Mouse (Mus musculus) kidney, adult 2 months (tissue): ENCODE data around the gene Mogat1. TPM values are rescaled to one million over a fixed set of nuclear protein-coding genes. Genes with fewer than 3 reads are reported as not detected.
"Not testable (repeated sequence)": the region's sequence is repeated elsewhere in the genome, so short reads cannot be mapped to it uniquely, and the experiment has no call there.

Experiments used
- DNase-seq: peaks from one replicate; pipeline ENCODE4 v3.0.0; 2021
- H3K27ac ChIP-seq: fragments of 200-500 bp; 2 replicates; pipeline ENCODE4 v1.5.1; 2012; ENCODE audit warnings: low read depth, low read length, control low read depth, inconsistent platforms; ENCODE audit not compliant: insufficient read depth
- H3K27me3 ChIP-seq: fragments of 200-500 bp; replicated peaks from 2 replicates; pipeline ENCODE4 v1.6.1; 2012; ENCODE audit warnings: mild to moderate bottlenecking, moderate library complexity, low read length, inconsistent platforms; ENCODE audit not compliant: control insufficient read depth, insufficient read depth
- H3K36me3 ChIP-seq: fragments of 200-500 bp; 2 replicates; pipeline ENCODE4 v1.6.1; 2012; ENCODE audit warnings: mild to moderate bottlenecking, moderate library complexity, low read length, inconsistent platforms; ENCODE audit not compliant: control insufficient read depth, insufficient read depth
- H3K4me1 ChIP-seq: fragments of 200-500 bp; 2 replicates; pipeline ENCODE4 v1.6.1; 2011; ENCODE audit warnings: low read length; ENCODE audit not compliant: control insufficient read depth, insufficient read depth
- H3K4me3 ChIP-seq: fragments of 200-500 bp; 2 replicates; pipeline ENCODE4 v1.5.1; 2011; ENCODE audit warnings: mild to moderate bottlenecking, low read depth, low read length, control low read depth; ENCODE audit not compliant: insufficient read depth
- CTCF ChIP-seq: fragments of 200-500 bp; conservative IDR thresholded peaks from 2 replicates; pipeline ENCODE4 v1.5.1; 2011; ENCODE audit warnings: low read depth, mild to moderate bottlenecking, control low read depth, low read length, moderate library complexity, mixed read lengths; ENCODE audit not compliant: insufficient read depth, insufficient read length
- POLR2A ChIP-seq: fragments of 200-500 bp; IDR thresholded peaks from one replicate; pipeline ENCODE4 v1.6.1; 2011; ENCODE audit warnings: low read depth, low read length, control low read depth
- WGBS: fragments of 180-500 bp; shearing (Covaris S2); methylation state at CpG from one replicate; pipeline ENCODE4 v1.1.7; 2018; 5-methylcytosine and 5-hydroxymethylcytosine counted together
- polyA plus RNA-seq: library from polyadenylated mRNA; depleted of rRNA; stranded (reverse); fragments of >200 nt; gene quantifications from 2 replicates; pipeline ENCODE4 v1.2.3, GENCODE M21; 2012

Mogat1 gene
- polyA plus RNA-seq, 1 experiment, result 109 TPM

GRCm38 (mm10) chr1:78501036-78501435, 9.8 kb upstream of the Mogat1 start:
- DNase-seq, result peak; percentile 73

DNA sequence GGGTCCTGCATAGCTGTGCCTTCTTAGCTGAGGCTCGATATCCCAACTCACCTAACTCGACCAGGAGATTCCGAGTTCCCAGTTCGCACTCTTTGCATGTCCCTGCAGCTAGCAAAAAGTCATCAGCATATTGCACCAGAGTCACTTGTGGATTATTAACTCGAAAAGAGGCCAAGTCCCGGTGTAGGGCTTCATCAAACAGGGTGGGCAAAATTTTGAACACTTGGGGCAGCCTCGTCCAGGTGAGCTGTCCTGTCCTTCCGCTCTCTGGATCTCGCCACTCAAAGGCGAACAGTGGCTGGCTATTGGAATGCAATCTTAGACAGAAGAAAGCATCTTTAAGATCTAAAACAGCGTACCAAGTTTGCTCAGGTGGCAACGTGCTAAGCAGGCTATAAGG, 8.9 kb upstream of the Mogat1 start:
- not testable (repeated sequence) for H3K4me1 ChIP-seq, H3K27me3 ChIP-seq, H3K36me3 ChIP-seq, H3K4me3 ChIP-seq
- WGBS, result 55% methylated on average over 12 of the region's 12 CpGs
- peak; percentile 75 for DNase-seq
- peak overlapping the region; percentile 95 for H3K27ac ChIP-seq

More at GRCm38 (mm10) chr1:78501036-78501435, 9.8 kb upstream of the Mogat1 start:
- Histone ChIP-seq H3K27me3 (no peaks in the 10 kb centered on the region), H3K27ac (peak overlapping the region; percentile 95; the same call in 1 of the 2 replicates), H3K4me1 (no peaks in the 10 kb centered on the region), H3K4me3 (peak overlapping the region; percentile 31; the same call in 1 of the 2 replicates), H3K36me3 (no peaks in the 10 kb centered on the region)
- TF ChIP-seq CTCF, result no peak
- 82% methylated on average over 16 of the region's 16 CpGs for WGBS

DNA sequence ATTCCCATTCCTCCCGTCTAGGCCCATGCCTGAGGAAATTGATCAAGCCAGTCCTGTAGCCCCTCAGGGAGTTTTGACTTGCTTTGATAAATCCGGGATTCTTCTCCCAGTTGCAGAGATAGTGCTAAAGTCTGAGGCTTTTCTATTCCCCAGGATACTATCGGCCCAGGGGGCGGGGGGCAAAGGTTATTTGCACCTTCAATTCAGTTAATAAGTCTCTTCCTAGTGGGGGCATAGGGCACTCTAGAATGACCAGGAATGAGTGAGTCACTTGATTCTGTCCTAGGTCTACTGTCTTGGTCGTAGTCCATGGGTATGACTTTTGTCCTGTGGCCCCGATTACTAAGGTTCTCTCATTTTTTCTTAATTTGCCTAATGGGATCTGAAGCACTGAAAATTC, 8.3 kb upstream of the Mogat1 start:
- no peaks in the 10 kb centered on the region for H3K36me3 ChIP-seq
- H3K4me3 ChIP-seq, result no peak overlapping the region
- no peaks in the 10 kb centered on the region; the same call in 1 of the 2 replicates for H3K4me1 ChIP-seq
- H3K27ac ChIP-seq, result peak overlapping the region; percentile 95
- peak; percentile 92 for DNase-seq
- WGBS, result 65% methylated on average over 6 of the region's 6 CpGs
- TF ChIP-seq CTCF, result no peak
- no peak for TF ChIP-seq POLR2A
- H3K27me3 ChIP-seq, result no peaks in the 10 kb centered on the region

GRCm38 (mm10) chr1:78507137-78507536, 3.7 kb upstream of the Mogat1 start:
- Histone ChIP-seq H3K27me3 (no peaks in the 10 kb centered on the region), H3K4me3 (no peak overlapping the region), H3K36me3 (no peaks in the 10 kb centered on the region), H3K27ac (no peak overlapping the region), H3K4me1 (peaks cover 2% of the 10 kb centered on the region; the same call in 1 of the 2 replicates)
- no peak for DNase-seq
- 57% methylated on average over 1 of the region's 1 CpGs for WGBS
- no peak for TF ChIP-seq CTCF

DNA sequence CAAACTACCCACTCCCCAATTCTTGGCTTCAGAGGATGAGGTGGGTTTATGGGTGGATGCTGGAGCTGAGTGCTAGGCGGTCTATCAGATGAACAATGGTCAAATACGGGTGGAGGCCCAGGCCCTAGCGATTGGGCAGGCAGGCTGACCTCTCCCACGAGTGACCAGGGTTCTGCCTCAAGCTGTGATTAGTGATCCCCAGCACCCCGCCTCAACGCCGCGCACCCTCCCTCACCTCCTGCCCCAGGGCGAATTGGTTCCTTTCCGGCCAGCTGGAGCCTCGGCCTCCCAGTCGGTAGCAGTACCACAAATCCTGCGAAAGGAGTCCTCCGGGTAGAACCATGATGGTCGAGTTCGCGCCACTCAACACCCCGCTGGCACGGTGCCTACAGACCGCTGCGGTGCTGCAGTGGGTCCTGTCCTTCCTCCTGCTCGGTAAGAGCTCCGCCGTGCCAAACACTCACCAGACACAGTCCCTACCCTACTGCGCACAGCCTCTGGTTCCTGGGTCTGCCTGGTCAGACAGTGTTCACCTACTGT, 900 bp downstream of the Mogat1 start, which contains the start of gene BC035947:
TSS of gene BC035947 (minus strand) at position 538 of the 540 bp plus-strand sequence.
- WGBS, result 6% methylated on average over 25 of the region's 25 CpGs
- peaks cover 2% of the 10 kb centered on the region; the same call in 1 of the 2 replicates for H3K4me1 ChIP-seq
- peak within 1 kb of the TSS; percentile 82 for H3K27ac ChIP-seq
- no peaks in the 10 kb centered on the region for H3K36me3 ChIP-seq
- DNase-seq, result peak; percentile 53
- no peak for TF ChIP-seq CTCF
- TF ChIP-seq POLR2A, result no peak
- H3K4me3 ChIP-seq, result peak within 1 kb of the TSS; percentile 54
- H3K27me3 ChIP-seq, result no peaks in the 10 kb centered on the region

DNA sequence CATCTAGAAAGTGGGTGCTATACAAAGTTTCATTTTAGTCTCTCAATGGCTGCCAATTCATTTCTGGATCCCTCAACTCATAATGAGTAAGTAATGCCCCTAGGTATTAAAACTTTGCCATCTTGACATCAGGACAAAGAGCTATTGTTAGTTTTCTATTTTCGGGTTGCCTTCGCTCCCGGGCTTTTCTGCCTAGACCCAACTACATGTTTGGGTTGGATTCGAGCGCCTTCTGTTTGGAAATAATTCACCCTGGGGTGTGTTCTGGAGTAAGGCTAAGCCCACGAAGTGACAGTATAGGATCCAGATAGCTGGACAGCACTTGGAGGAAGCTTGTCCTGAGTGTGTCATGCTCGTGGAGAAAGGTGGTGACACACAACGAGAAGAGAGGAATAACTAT, 2.0 kb downstream of the Mogat1 start:
- Histone ChIP-seq H3K27ac (no peak overlapping the region), H3K4me3 (no peak overlapping the region), H3K27me3 (no peaks in the 10 kb centered on the region), H3K4me1 (peaks cover 2% of the 10 kb centered on the region; the same call in 1 of the 2 replicates), H3K36me3 (no peaks in the 10 kb centered on the region)
- no peak for TF ChIP-seq POLR2A
- TF ChIP-seq CTCF, result no peak
- DNase-seq, result no peak
- WGBS, result 81% methylated on average over 8 of the region's 8 CpGs

DNA sequence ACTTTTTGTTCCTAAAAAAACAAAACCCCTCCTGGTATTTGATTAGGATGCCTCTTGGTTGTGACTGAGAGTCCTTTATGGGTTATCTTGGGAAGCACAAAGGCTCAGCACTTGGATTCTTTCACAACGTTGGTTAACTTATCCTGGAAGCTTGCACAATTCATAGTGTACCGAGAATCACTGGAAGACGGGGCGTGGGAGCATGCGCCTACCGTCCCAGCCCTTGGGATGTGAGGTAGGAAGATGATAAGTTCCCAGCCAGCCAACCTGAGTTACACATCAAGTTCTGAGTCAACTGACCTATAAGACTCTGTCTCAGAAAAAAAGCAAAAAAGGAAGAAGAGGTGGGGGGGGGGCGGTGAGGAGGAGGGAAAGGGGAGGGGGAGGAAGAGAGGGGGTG, 8.1 kb downstream of the Mogat1 start:
- WGBS, result 85% methylated on average over 7 of the region's 7 CpGs
- H3K4me1 ChIP-seq, result no peaks in the 10 kb centered on the region
- H3K27ac ChIP-seq, result no peak overlapping the region
- TF ChIP-seq CTCF (no peak), POLR2A (no peak)
- no peaks in the 10 kb centered on the region for H3K36me3 ChIP-seq
- H3K27me3 ChIP-seq, result no peaks in the 10 kb centered on the region
- H3K4me3 ChIP-seq, result no peak overlapping the region
- no peak for DNase-seq
